Mouse (Mus musculus) stomach, embryonic 15.5 days (tissue): Measurements from ENCODE around the gene Dcst1. TPM values are rescaled to one million over a fixed set of nuclear protein-coding genes. Genes with fewer than 3 reads are reported as not detected.
A peak's percentile ranks its signal among the peaks of the same experiment; 100 is the strongest.

Experiments
- ATAC-seq: fragments of 200-750 bp; cut with Nextera tagmentation; 2 replicates; pipeline ENCODE4 v1.8.0; 2017; ENCODE audit warnings: low read depth, moderate number of reproducible peaks, moderate TSS enrichment; ENCODE audit not compliant: insufficient read depth, low FRiP score
- H3K27ac ChIP-seq: fragments of 300-500 bp; sonication (generic); 2 replicates; pipeline ENCODE4 v1.5.1; 2015; ENCODE audit warnings: mild to moderate bottlenecking, inconsistent platforms
- H3K27me3 ChIP-seq: fragments of 300-500 bp; sonication (generic); replicated peaks from 2 replicates; pipeline ENCODE4 v1.6.1; 2015; ENCODE audit warnings: inconsistent platforms
- H3K36me3 ChIP-seq: fragments of 300-500 bp; sonication (generic); 2 replicates; pipeline ENCODE4 v1.6.1; 2015; ENCODE audit warnings: inconsistent platforms
- H3K4me1 ChIP-seq: fragments of 300-500 bp; sonication (generic); 2 replicates; pipeline ENCODE4 v1.6.1; 2015; ENCODE audit warnings: inconsistent platforms
- H3K4me2 ChIP-seq: fragments of 300-500 bp; sonication (generic); 2 replicates; pipeline ENCODE4 v1.6.1; 2015; ENCODE audit warnings: mild to moderate bottlenecking, inconsistent platforms
- H3K4me3 ChIP-seq: fragments of 300-500 bp; sonication (generic); replicated peaks from 2 replicates; pipeline ENCODE4 v1.5.1; 2015; ENCODE audit warnings: inconsistent platforms
- H3K9ac ChIP-seq: fragments of 300-500 bp; sonication (generic); 2 replicates; pipeline ENCODE4 v1.6.1; 2015; ENCODE audit warnings: inconsistent platforms
- H3K9me3 ChIP-seq: fragments of 300-500 bp; sonication (generic); 2 replicates; pipeline ENCODE4 v1.6.1; 2016; ENCODE audit warnings: inconsistent platforms
- WGBS: fragments of 180-500 bp; shearing (Covaris S2); methylation state at CpG from one replicate; pipeline ENCODE4 v1.1.7; 2015; 5-methylcytosine and 5-hydroxymethylcytosine counted together
- polyA plus RNA-seq: library from polyadenylated mRNA; unstranded; fragments of >200 nt; fragmentation: Nextera tagmentation; extraction: Ambion mirVana; gene quantifications from 2 replicates; pipeline ENCODE4 v1.2.1, GENCODE M21; 2015

The Dcst1 gene
- 0.30 and 0.52 TPM in 2 replicates for polyA plus RNA-seq

DNA sequence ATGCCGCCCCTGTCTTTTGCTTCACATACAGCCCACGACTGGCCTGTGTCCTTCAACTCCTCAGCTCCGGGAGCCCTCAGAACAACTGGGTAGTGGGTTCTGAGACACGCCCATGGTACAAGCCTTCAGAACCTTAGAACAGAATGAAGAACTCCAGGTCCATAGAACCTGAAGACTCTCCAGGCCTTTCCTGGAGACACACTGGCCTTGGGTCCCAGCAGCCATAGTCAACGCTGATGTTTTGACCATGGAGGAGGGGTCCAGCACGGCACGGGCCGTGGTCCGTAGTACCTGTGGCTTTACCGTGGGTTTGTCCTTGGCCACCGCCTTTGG lies at the start of gene Dcst1:
Gene Dcst1, minus strand, starts transcription at position 101 of the 333 bp plus-strand sequence.
- Histone ChIP-seq H3K4me2 (no peak within 1 kb of the TSS), H3K36me3 (no peaks in the 10 kb centered on the region), H3K4me1 (0 out of 2 replicates have a peak, but pooled peaks cover 3% of the 10 kb centered on the region), H3K9ac (no peak within 1 kb of the TSS), H3K4me3 (no peak within 1 kb of the TSS), H3K27ac (no peak within 1 kb of the TSS), H3K27me3 (no peaks in the 10 kb centered on the region), H3K9me3 (no peaks in the 10 kb centered on the region)
- WGBS = 84% methylated on average over 11 of the region's 11 CpGs
- no peak for ATAC-seq

DNA sequence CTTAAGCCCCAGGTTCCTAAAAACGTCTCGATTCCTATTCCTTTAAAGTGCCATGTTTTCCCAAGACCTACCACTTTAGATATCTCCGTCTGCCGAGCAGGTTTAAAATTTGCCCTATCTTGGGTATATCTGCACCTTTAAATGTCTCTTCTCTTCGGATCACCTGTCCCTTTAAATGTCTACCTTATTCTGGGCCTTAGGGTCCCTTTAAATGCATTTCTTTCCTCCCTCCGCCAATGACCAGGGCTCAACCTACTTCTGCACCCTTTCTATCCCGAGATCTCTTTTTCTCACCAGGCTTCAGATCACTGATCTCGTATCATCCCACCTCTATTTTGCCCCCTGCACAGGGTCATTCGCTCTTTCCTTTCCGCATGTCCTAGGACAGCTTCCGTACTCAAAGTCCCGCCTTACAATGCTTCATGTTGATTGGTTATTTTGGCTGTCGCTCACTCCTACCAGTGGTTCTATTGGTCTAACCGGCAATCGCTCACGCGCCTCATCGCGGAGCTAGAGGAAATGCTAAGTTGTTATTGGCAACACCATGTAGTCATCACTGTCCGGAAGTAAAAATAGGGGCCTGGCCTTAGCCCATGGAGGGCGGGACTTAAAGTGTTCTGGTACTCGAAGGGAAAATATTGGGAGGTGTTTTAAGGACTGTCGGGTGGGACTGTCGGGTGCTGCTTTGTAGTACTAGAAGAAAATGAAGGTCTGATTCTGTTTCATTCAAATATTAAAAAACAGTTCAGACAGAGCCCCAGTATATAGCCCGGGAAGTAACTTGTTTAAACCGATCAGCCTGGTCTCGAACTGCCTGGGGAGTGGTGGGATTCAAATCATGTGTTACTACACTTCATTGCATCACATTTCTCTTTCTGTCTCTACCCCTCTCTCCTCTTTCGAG lies 46.7 kb upstream of the Dcst1 start, which contains the start of gene Flad1:
Gene Flad1, minus strand, starts transcription at position 381 of the 904 bp plus-strand sequence.
- Histone ChIP-seq H3K4me3 (peak within 1 kb of the TSS; percentile 52), H3K9ac (peak within 1 kb of the TSS; percentile 24; the same call in 1 of the 2 replicates), H3K27ac (0 out of 2 replicates have a peak within 1 kb of the TSS, but pooled peaks have one; percentile 13), H3K4me1 (peaks cover 5% of the 10 kb centered on the region; the same call in 1 of the 2 replicates), H3K27me3 (no peaks in the 10 kb centered on the region), H3K36me3 (peaks cover 26% of the 10 kb centered on the region), H3K9me3 (no peaks in the 10 kb centered on the region), H3K4me2 (peak within 1 kb of the TSS; percentile 52)
- WGBS = 5% methylated on average over 28 of the region's 28 CpGs
- peak; percentile 100 for ATAC-seq

- Histone ChIP-seq H3K9me3 (no peaks in the 10 kb centered on the region), H3K36me3 (peaks cover 20% of the 10 kb centered on the region), H3K27ac (no peak overlapping the region), H3K4me1 (peaks cover 5% of the 10 kb centered on the region; the same call in 1 of the 2 replicates), H3K4me3 (peak overlapping the region; percentile 52), H3K27me3 (no peaks in the 10 kb centered on the region), H3K9ac (peak overlapping the region; percentile 24; the same call in 1 of the 2 replicates), H3K4me2 (peak overlapping the region; percentile 52)
- WGBS = 78% methylated on average over 10 of the region's 10 CpGs
- ATAC-seq = no peak
Observed at GRCm38 (mm10) chr3:89410864-89411263, 45.8 kb upstream of the Dcst1 start.

- 89% methylated on average over 3 of the region's 3 CpGs for WGBS
Observed at GRCm38 (mm10) chr3:89409701-89410100, 44.6 kb upstream of the Dcst1 start.

DNA sequence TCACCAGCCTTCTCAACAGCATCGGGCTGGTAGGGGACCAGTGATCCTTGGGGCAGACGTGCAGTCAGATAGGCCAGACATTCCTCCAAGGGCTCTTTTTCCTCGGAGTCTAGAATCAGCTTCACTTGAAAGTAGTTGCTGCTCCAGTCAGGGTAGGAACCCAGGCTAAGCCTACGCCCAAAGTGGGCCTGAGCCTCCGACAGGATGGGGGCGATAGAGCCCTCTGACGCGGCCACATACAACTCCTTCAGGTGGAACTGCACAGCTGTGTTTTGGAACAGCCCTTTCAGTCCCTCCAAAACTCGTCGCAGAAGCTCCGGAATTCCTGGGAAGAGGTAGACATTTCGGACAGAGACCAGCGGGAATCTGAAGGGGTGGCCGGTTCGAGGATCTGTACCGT lies 43.4 kb upstream of the Dcst1 start:
- Histone ChIP-seq H3K9me3 (no peaks in the 10 kb centered on the region), H3K4me1 (peaks cover 5% of the 10 kb centered on the region; the same call in 1 of the 2 replicates), H3K4me2 (no peak overlapping the region), H3K27ac (no peak overlapping the region), H3K4me3 (no peak overlapping the region), H3K36me3 (peaks cover 11% of the 10 kb centered on the region), H3K27me3 (no peaks in the 10 kb centered on the region), H3K9ac (no peak overlapping the region)
- ATAC-seq = no peak
- 62% methylated on average over 16 of the region's 16 CpGs for WGBS

More at GRCm38 (mm10) chr3:89409701-89410100, 44.6 kb upstream of the Dcst1 start:
- H3K4me3 ChIP-seq = no peak overlapping the region
- H3K4me2 ChIP-seq = no peak overlapping the region
- peaks cover 5% of the 10 kb centered on the region; the same call in 1 of the 2 replicates for H3K4me1 ChIP-seq
- no peak overlapping the region for H3K9ac ChIP-seq
- no peaks in the 10 kb centered on the region for H3K9me3 ChIP-seq
- H3K27ac ChIP-seq = no peak overlapping the region
- no peaks in the 10 kb centered on the region for H3K27me3 ChIP-seq
- ATAC-seq = no peak
- peaks cover 9% of the 10 kb centered on the region for H3K36me3 ChIP-seq

DNA sequence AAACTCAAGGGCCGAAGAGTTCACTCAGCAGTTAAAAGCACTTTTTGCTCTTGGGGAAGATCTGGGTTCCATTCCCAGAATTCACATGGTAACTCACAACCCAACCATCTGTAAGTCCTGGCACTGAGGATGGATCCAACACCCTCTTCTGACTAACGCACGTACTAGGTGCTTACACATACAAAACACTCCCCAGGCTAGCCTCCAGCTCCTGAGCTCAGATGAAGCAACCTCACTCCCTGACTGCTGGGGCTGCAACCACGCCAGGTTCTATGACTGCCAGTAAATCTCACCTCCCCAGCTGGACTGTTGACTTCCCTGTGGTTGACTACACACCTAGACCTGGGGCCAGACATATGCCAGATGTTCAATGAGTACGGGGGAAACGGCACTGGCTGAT lies 41.8 kb upstream of the Dcst1 start:
- Histone ChIP-seq H3K36me3 (peaks cover 21% of the 10 kb centered on the region), H3K4me1 (peaks cover 5% of the 10 kb centered on the region; the same call in 1 of the 2 replicates), H3K27me3 (no peaks in the 10 kb centered on the region), H3K27ac (no peak overlapping the region), H3K9ac (no peak overlapping the region), H3K4me2 (no peak overlapping the region), H3K4me3 (no peak overlapping the region), H3K9me3 (no peaks in the 10 kb centered on the region)
- no peak for ATAC-seq
- 87% methylated on average over 6 of the region's 6 CpGs for WGBS

DNA sequence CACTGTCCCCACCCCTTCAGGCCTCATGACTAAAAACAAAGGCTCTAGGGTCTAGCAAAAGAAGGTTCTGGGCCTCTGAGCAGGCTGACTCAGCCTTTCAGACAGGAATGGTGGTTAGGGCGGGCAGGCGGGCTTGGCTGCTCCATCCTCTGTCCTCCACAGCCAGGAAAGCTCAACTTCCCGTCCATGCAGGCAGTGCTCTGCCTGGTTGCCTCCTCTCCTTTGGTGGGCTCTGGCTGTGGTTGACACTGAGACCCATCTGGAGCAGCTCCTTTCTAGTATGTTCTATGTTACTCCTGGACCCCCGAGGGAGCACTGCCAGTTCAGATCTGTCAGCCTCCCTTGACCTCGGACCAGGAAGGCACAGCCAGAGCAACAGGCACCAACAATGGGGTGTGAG lies 37.6 kb upstream of the Dcst1 start, which contains the start of gene Lenep:
Gene Lenep, minus strand, starts transcription at position 101 of the 400 bp plus-strand sequence.
- WGBS = 78% methylated on average over 5 of the region's 5 CpGs
- Histone ChIP-seq H3K27ac (no peak within 1 kb of the TSS), H3K36me3 (peaks cover 18% of the 10 kb centered on the region), H3K9me3 (no peaks in the 10 kb centered on the region), H3K4me3 (no peak within 1 kb of the TSS), H3K27me3 (no peaks in the 10 kb centered on the region), H3K9ac (no peak within 1 kb of the TSS), H3K4me1 (no peaks in the 10 kb centered on the region), H3K4me2 (no peak within 1 kb of the TSS)
- ATAC-seq = no peak

DNA sequence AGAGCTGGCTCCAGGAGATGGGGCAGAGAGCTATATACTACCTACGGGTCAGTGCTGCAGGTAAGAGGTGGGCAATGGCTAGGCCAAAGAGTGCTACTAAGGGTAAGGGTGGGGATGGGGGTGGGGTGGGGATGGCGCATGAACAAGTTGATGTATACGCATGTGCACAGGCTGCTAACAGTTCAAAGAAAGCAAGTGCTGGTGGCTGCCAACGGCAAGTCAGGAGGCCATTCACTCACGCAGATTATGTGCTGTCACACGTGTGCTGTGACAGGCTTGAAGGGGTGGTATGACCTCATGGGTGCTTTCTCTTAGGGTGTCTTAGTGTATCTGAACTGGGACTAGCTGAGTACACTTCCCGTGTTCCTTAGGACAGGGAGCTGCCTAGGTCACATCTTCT lies 36.3 kb upstream of the Dcst1 start:
- Histone ChIP-seq H3K9me3 (no peaks in the 10 kb centered on the region), H3K9ac (no peak overlapping the region), H3K4me2 (no peak overlapping the region), H3K27ac (no peak overlapping the region), H3K27me3 (no peaks in the 10 kb centered on the region), H3K36me3 (peaks cover 18% of the 10 kb centered on the region), H3K4me3 (no peak overlapping the region), H3K4me1 (0 out of 2 replicates have a peak, but pooled peaks cover 6% of the 10 kb centered on the region)
- 90% methylated on average over 7 of the region's 7 CpGs for WGBS
- no peak for ATAC-seq

DNA sequence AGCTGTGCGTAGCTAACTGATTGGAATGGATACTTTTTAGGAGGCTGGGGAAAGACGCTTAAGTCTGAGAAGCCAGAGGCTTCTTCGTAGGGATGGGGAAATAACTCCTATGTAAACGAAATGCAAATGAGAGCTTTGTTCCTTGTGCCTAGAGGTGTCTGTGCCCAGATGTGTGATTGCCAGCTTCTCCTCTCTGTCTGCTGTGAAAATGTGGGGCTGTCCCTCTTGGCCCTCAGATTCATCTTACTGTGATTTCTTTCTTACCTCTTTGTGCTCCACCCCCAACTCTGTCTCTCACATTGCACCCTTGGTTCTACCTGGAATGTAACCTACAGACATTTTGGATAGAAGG lies 31.6 kb upstream of the Dcst1 start:
- no peak overlapping the region for H3K27ac ChIP-seq
- no peaks in the 10 kb centered on the region for H3K36me3 ChIP-seq
- WGBS = 2% methylated on average over 4 of the region's 4 CpGs
- peak overlapping the region; percentile 64 for H3K4me3 ChIP-seq
- H3K9me3 ChIP-seq = no peaks in the 10 kb centered on the region
- peak overlapping the region; percentile 95 for H3K4me2 ChIP-seq
- H3K9ac ChIP-seq = no peak overlapping the region
- peaks cover 13% of the 10 kb centered on the region; the same call in 1 of the 2 replicates for H3K4me1 ChIP-seq
- H3K27me3 ChIP-seq = no peaks in the 10 kb centered on the region
- ATAC-seq = no peak

- Histone ChIP-seq H3K27me3 (no peaks in the 10 kb centered on the region), H3K27ac (peak overlapping the region; percentile 98; the same call in 1 of the 2 replicates), H3K9ac (peak overlapping the region; percentile 21; the same call in 1 of the 2 replicates), H3K4me3 (peak overlapping the region; percentile 64), H3K9me3 (no peaks in the 10 kb centered on the region), H3K4me1 (peaks cover 15% of the 10 kb centered on the region), H3K4me2 (peak overlapping the region; percentile 95), H3K36me3 (no peaks in the 10 kb centered on the region)
- under 1% methylated on average over 44 of the region's 44 CpGs for WGBS
- ATAC-seq = no peak
Observed at GRCm38 (mm10) chr3:89395806-89396653, 31.0 kb upstream of the Dcst1 start.

DNA sequence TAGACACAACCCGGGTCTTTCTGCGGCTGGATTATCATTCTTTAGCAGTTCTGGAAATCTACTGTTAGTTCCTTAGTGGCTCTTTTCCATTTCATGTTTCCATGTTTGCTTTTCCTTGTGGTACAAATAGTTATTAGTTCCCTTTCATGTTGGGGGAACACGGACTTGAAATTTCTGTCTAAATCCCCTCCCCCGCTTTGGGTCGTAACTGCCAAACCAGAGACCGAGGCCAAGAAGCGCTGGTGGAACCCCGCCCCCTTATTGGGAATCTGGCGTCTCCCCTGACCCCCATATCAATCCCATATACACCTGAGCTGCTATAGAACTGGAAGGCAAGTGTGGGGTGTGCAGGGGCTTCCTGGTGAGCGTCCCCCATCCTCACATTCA lies 30.4 kb upstream of the Dcst1 start:
- Histone ChIP-seq H3K36me3 (no peaks in the 10 kb centered on the region), H3K27me3 (no peaks in the 10 kb centered on the region), H3K4me1 (peaks cover 21% of the 10 kb centered on the region), H3K27ac (peak overlapping the region; percentile 98), H3K4me3 (peak overlapping the region; percentile 64), H3K9me3 (no peaks in the 10 kb centered on the region), H3K4me2 (peak overlapping the region; percentile 95), H3K9ac (no peak overlapping the region)
- no peak for ATAC-seq
- WGBS = 4% methylated on average over 10 of the region's 10 CpGs
